Mouse (Mus musculus) layer of hippocampus, postnatal 14 days (tissue): ENCODE measurements around the gene Gm6408. TPM values are rescaled to one million over a fixed set of nuclear protein-coding genes. Genes with fewer than 3 reads are reported as not detected.

ENCODE experiments used
- total RNA-seq, 2 experiments: library from RNA; stranded (reverse); gene quantifications; 2 replicates each; pipeline ENCODE4 v1.2.3; 2021

The Gm6408 gene
- total RNA-seq, 2 experiments from 2014 or later: not detected

Other genes with a start within 250 kb of the Gm6408 start
- 10 to 100 TPM; 92.7 to 98.3 TPM for gene Wasf3, start 97.0 kb upstream of the Gm6408 start, total RNA-seq
- not detected for gene Gm6370, start 9.4 kb downstream of the Gm6408 start, total RNA-seq
- gene 4930449I24Rik, start 20.4 kb downstream of the Gm6408 start, total RNA-seq: not detected
- not detected for gene Gm3402, start 32.2 kb downstream of the Gm6408 start, total RNA-seq
- not detected for gene Gm3404, start 43.8 kb downstream of the Gm6408 start, total RNA-seq
- gene Gm3409, start 55.7 kb downstream of the Gm6408 start, total RNA-seq: not detected
- not detected for gene Gm3415, start 74.2 kb downstream of the Gm6408 start, total RNA-seq
- gene Gpr12, start 103.3 kb downstream of the Gm6408 start, total RNA-seq: 10 to 100 TPM; 37.2 to 47.1 TPM